Mouse (Mus musculus) cortical plate, adult 2 months (tissue): ENCODE measurements around the gene Adarb1.

Experiments
- CTCF ChIP-seq: fragments of 200-500 bp; IDR thresholded peaks from 2 replicates; pipeline ENCODE4 v1.5.1; 2011; ENCODE audit warnings: mild to moderate bottlenecking, control low read depth, low read length; ENCODE audit not compliant: insufficient read depth; ENCODE audit errors: extremely low read depth
- POLR2A ChIP-seq: fragments of 200-500 bp; IDR thresholded peaks from 2 replicates; pipeline ENCODE4 v1.6.1; 2011; ENCODE audit warnings: mild to moderate bottlenecking, low read length, control low read depth; ENCODE audit not compliant: insufficient read depth; ENCODE audit errors: extremely low read depth

DNA sequence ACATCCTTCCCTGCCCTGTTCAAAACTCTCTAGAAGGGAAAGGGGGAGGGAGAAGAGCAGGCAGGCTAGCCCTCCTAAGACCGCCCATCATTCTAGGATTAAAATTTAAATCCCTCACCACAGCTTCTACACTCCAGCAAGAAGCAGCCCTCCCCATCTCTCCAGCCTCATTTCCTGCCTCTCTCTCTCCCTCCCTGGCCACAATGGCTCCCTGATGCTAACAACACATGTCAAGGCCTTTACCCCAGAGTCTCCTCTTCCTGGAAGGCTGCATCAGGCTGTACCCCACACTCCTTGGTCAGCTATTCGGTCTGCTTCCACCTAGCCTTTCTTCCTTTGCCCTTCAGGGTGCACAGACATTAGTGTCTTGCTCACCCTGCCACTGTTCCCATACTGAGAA is 4.3 kb downstream of the Adarb1 start:
- no peak for TF ChIP-seq CTCF
- no peak for TF ChIP-seq POLR2A
